ENCODE assay signal across 8 mouse cellular contexts in the genomic region with DNA sequence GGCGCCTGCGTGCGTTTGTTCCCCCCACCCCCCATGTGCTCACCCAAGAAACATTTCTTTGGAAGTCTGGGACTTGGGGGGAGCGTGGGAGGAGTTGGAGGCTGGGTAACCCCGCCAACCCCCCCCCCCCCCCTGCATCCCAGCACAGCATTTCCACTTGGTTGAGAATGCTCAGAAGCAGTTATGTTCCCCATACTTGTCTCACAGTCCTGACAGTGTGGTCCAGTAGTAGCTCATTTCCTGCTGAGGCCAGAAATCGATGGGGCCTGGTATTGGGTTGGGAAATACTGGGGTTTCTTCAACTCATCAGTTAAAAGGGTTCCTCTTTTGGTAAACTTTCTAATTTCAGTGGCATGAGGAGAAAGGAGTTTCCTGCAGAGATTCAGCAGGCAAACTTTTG. TPM values are rescaled to one million over a fixed set of nuclear protein-coding genes. Genes with fewer than 3 reads are reported as not detected.
DNase-seq lines count a peak whose midpoint lies in the region; ATAC-seq and TF ChIP-seq lines count a peak whose summit lies in the region.

No protein-coding gene starts in this region.

- no peaks in the 10 kb centered on the region for H3K36me3 ChIP-seq in ES-Bruce4 (ENCODE audit: control insufficient read depth, insufficient read depth, low read length, poor library complexity, severe bottlenecking)
- no peaks in the 10 kb centered on the region for H3K36me3 ChIP-seq in heart, embryonic 15.5 days
- H3K36me3 ChIP-seq in liver, postnatal 0 days (replicated peaks; ENCODE audit: insufficient read depth, low read length): no peaks in the 10 kb centered on the region
- H3K36me3 ChIP-seq in stomach, embryonic 15.5 days: no peaks in the 10 kb centered on the region

- no peak for TF ChIP-seq POLR2A in ES-Bruce4 (IDR thresholded peaks at IDR 0.05; ENCODE audit: insufficient read depth, low read length)

- no peaks in the 10 kb centered on the region for H3K27me3 ChIP-seq in ES-Bruce4 (ENCODE audit: control insufficient read depth, insufficient read depth, low read length, poor library complexity, severe bottlenecking)
- no peaks in the 10 kb centered on the region for H3K27me3 ChIP-seq in heart, embryonic 15.5 days
- no peaks in the 10 kb centered on the region for H3K27me3 ChIP-seq in liver, postnatal 0 days (ENCODE audit: insufficient read depth, low read length)
- no peaks in the 10 kb centered on the region for H3K27me3 ChIP-seq in stomach, embryonic 15.5 days (replicated peaks)

- peak overlapping the region; percentile 88 for H3K4me3 ChIP-seq in ES-Bruce4 (ENCODE audit: low read depth, low read length)
- H3K4me3 ChIP-seq in heart, embryonic 15.5 days: peak overlapping the region; percentile 69
- peak overlapping the region; percentile 61 for H3K4me3 ChIP-seq in liver, postnatal 0 days (ENCODE audit: low read depth, low read length)
- H3K4me3 ChIP-seq in stomach, embryonic 15.5 days (replicated peaks): peak overlapping the region; percentile 59

- H3K4me2 ChIP-seq in heart, embryonic 15.5 days: peak overlapping the region; percentile 62
- peak overlapping the region; percentile 66 for H3K4me2 ChIP-seq in liver, postnatal 0 days (ENCODE audit: low read depth, low read length)
- peak overlapping the region; percentile 47 for H3K4me2 ChIP-seq in stomach, embryonic 15.5 days

- TF ChIP-seq CTCF in ES-Bruce4 (IDR thresholded peaks at IDR 0.05; ENCODE audit: low read depth, low read length): no peak
- TF ChIP-seq CTCF in liver, postnatal 0 days (IDR thresholded peaks at IDR 0.05; ENCODE audit: low read depth): no peak

- no peak for TF ChIP-seq EP300 in ES-Bruce4 (IDR thresholded peaks at IDR 0.05; ENCODE audit: insufficient read depth, low read depth, low read length)
- TF ChIP-seq EP300 in liver, postnatal 0 days (IDR thresholded peaks at IDR 0.05; ENCODE audit: low read depth): no peak

- 3% methylated on average over 6 of the region's 6 CpGs for WGBS in heart, embryonic 15.5 days
- WGBS in liver, postnatal 0 days (ENCODE audit: insufficient replicate concordance): 8% methylated on average over 4 of the region's 6 CpGs
- 20% methylated on average over 6 of the region's 6 CpGs for WGBS in stomach, embryonic 15.5 days

- H3K4me1 ChIP-seq in ES-Bruce4 (ENCODE audit: control insufficient read depth, insufficient read depth, low read length): no peaks in the 10 kb centered on the region
- H3K4me1 ChIP-seq in heart, embryonic 15.5 days (replicated peaks): no peaks in the 10 kb centered on the region
- H3K4me1 ChIP-seq in liver, postnatal 0 days (ENCODE audit: insufficient read depth): no peaks in the 10 kb centered on the region
- H3K4me1 ChIP-seq in stomach, embryonic 15.5 days: no peaks in the 10 kb centered on the region

- no peaks in the 10 kb centered on the region for H3K9me3 ChIP-seq in ES-Bruce4 (replicated peaks; ENCODE audit: control insufficient read depth, insufficient read depth, low read length, poor library complexity, severe bottlenecking)
- H3K9me3 ChIP-seq in heart, embryonic 15.5 days (replicated peaks): no peaks in the 10 kb centered on the region
- no peaks in the 10 kb centered on the region for H3K9me3 ChIP-seq in liver, postnatal 0 days (ENCODE audit: low read length)
- H3K9me3 ChIP-seq in stomach, embryonic 15.5 days: no peaks in the 10 kb centered on the region

- peak overlapping the region; percentile 95 for H3K9ac ChIP-seq in ES-Bruce4 (ENCODE audit: low read depth, poor library complexity, severe bottlenecking)
- peak overlapping the region; percentile 68 for H3K9ac ChIP-seq in heart, embryonic 15.5 days
- H3K9ac ChIP-seq in liver, postnatal 0 days (replicated peaks): peak overlapping the region; percentile 57
- H3K9ac ChIP-seq in stomach, embryonic 15.5 days: no peak overlapping the region

- no peak for ATAC-seq in heart, embryonic 15.5 days (replicated peaks; ENCODE audit: insufficient number of reproducible peaks, insufficient read depth, low FRiP score, low read depth)
- peak; percentile 41; the same call in 1 of the 2 replicates for ATAC-seq in liver, postnatal 0 days
- ATAC-seq in stomach, embryonic 15.5 days (ENCODE audit: insufficient read depth, low FRiP score, low read depth): no peak; the same call in 1 of the 2 replicates

- H3K27ac ChIP-seq in ES-Bruce4 (ENCODE audit: insufficient read depth, low read length): 0 out of 2 replicates have a peak overlapping the region, but pooled peaks have one; percentile 9
- H3K27ac ChIP-seq in heart, embryonic 15.5 days: peak overlapping the region; percentile 77
- H3K27ac ChIP-seq in liver, postnatal 0 days (ENCODE audit: low read depth): peak overlapping the region; percentile 59
- peak overlapping the region; percentile 71; the same call in 1 of the 2 replicates for H3K27ac ChIP-seq in stomach, embryonic 15.5 days

- peak; percentile 2 to 11 for DNase-seq in adrenal gland, postnatal 36 days
- no peak for DNase-seq in adrenal gland, adult 18-20 months (ENCODE audit: low spot score in 2 of 2)
- peak; percentile 22 for DNase-seq in liver, postnatal 0 days
- DNase-seq in left cerebral cortex, adult 18-20 months (ENCODE audit: low spot score in 2 of 2): no peak
- DNase-seq in testis, postnatal 14 days (ENCODE audit: low spot score): no peak

RNA-seq across cellular contexts. Expression of a gene that starts 1.1 kb away (rescaled TPM):
- total RNA-seq in adrenal gland, postnatal 36 days (2021): 10 to 100 TPM; 25.1 to 28.0 TPM
- 10 to 100 TPM; 21.8 to 22.9 TPM for total RNA-seq in adrenal gland, adult 18-20 months (2021)
- 26.3 and 26.8 TPM in 2 replicates for polyA plus RNA-seq in ES-Bruce4 (2011; ENCODE audit: insufficient read depth, insufficient read length, low read depth, missing spikeins)
- polyA plus RNA-seq in heart, embryonic 15.5 days (2015; fragmentation: Nextera tagmentation; extraction: Ambion mirVana): 5.6 and 5.7 TPM in 2 replicates
- polyA plus RNA-seq in liver, postnatal 0 days (2015; fragmentation: Nextera tagmentation; extraction: Ambion mirVana): 1.8 and 2.4 TPM in 2 replicates
- 6.4 and 6.9 TPM in 2 replicates for polyA plus RNA-seq in stomach, embryonic 15.5 days (2015; fragmentation: Nextera tagmentation; extraction: Ambion mirVana)
- total RNA-seq in left cerebral cortex, adult 18-20 months (2021): 10 to 100 TPM; 24.3 to 25.2 TPM

Comparison
In these comparisons a context has a peak if more than half of its experiments do, and no peak if none do; other contexts are left out.
1. DNase-seq: peak in adrenal gland, postnatal 36 days (2 of 2) and liver, postnatal 0 days (single experiment); none in adrenal gland, adult 18-20 months (0 of 2), left cerebral cortex, adult 18-20 months (0 of 2) and testis, postnatal 14 days (single experiment).
2. H3K27ac ChIP-seq: peak in every context shown above with its lines; median percentile 77 in heart, embryonic 15.5 days; 71 in stomach, embryonic 15.5 days; 59 in liver, postnatal 0 days; 9 in ES-Bruce4.
3. Peak in every context shown above with its lines, with median percentiles within 50 percentile points of each other: H3K4me3 ChIP-seq and H3K4me2 ChIP-seq.